In the genomic region with DNA sequence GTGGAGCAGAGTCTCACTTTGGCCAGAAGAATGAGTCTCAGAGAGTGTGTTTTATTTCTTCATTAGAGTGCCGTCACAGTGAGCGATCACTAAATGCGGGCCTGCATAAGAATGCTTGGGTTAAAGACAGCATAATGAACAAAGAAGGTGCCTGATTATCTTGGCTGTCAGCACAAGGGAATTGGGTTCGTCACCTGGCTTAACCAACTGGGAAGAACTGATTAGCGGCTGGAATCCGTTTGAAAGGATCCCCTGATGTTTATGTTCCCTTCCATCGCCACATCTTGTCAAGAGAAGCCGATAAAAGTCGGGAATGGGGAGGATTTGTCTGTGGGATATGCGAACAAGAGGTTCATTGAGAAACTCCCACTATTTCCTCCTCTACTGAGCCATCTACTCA, we compare ENCODE assay signal across 20 mouse cellular contexts.
DNase-seq lines count a peak whose midpoint lies in the region; ATAC-seq and TF ChIP-seq lines count a peak whose summit lies in the region.
"Had no signal": no experiment of that assay in that cellular context is flagged by ENCODE, and none has a peak within 500 bp of the region (broad histone marks: within the 10 kb centered on the region; RNA-seq: fewer than 3 reads in every experiment).

No protein-coding gene starts in this region.

- no peak for TF ChIP-seq POLR2A in kidney, adult 2 months (IDR thresholded peaks at IDR 0.05; ENCODE audit: low read depth, low read length)

- H3K9me3 ChIP-seq in forebrain, embryonic 10.5 days = no peaks in the 10 kb centered on the region
- no peaks in the 10 kb centered on the region for H3K9me3 ChIP-seq in forebrain, embryonic 11.5 days (ENCODE audit: control insufficient read depth, low read length)
- no peaks in the 10 kb centered on the region for H3K9me3 ChIP-seq in midbrain, embryonic 14.5 days (ENCODE audit: control insufficient read depth, low read length)
- no peaks in the 10 kb centered on the region for H3K9me3 ChIP-seq in midbrain, postnatal 0 days (ENCODE audit: low read length)
- H3K9me3 ChIP-seq in neural tube, embryonic 15.5 days (replicated peaks) = no peaks in the 10 kb centered on the region
- H3K9me3 ChIP-seq: embryonic facial prominence, embryonic 13.5 days; heart, embryonic 10.5 days; hindbrain, embryonic 15.5 days; lung, embryonic 15.5 days; midbrain, embryonic 10.5 days had no signal

- H3K9ac ChIP-seq in forebrain, embryonic 11.5 days (ENCODE audit: low read length) = no peak overlapping the region; the same call in 1 of the 2 replicates
- H3K9ac ChIP-seq in midbrain, embryonic 14.5 days (replicated peaks; ENCODE audit: low read length) = no peak overlapping the region
- H3K9ac ChIP-seq in midbrain, postnatal 0 days (replicated peaks; ENCODE audit: low read length, poor library complexity, severe bottlenecking) = no peak overlapping the region
- H3K9ac ChIP-seq in neural tube, embryonic 15.5 days (replicated peaks) = no peak overlapping the region
- H3K9ac ChIP-seq: embryonic facial prominence, embryonic 13.5 days; hindbrain, embryonic 15.5 days; liver, embryonic 14.5 days; lung, embryonic 15.5 days had no signal

- H3K27me3 ChIP-seq in forebrain, embryonic 10.5 days (ENCODE audit: poor library complexity, severe bottlenecking) = no peaks in the 10 kb centered on the region; the same call in 1 of the 2 replicates
- no peaks in the 10 kb centered on the region for H3K27me3 ChIP-seq in forebrain, embryonic 11.5 days (ENCODE audit: control insufficient read depth, insufficient read depth, low read length)
- H3K27me3 ChIP-seq in kidney, adult 2 months (replicated peaks; ENCODE audit: control insufficient read depth, insufficient read depth, low read length) = no peaks in the 10 kb centered on the region
- H3K27me3 ChIP-seq in midbrain, embryonic 14.5 days (ENCODE audit: control insufficient read depth, insufficient read depth, low read length) = no peaks in the 10 kb centered on the region
- no peaks in the 10 kb centered on the region for H3K27me3 ChIP-seq in midbrain, postnatal 0 days (ENCODE audit: insufficient read depth, low read length)
- H3K27me3 ChIP-seq in neural tube, embryonic 15.5 days (replicated peaks) = no peaks in the 10 kb centered on the region
- H3K27me3 ChIP-seq: embryonic facial prominence, embryonic 13.5 days; hindbrain, embryonic 15.5 days; lung, embryonic 15.5 days had no signal

- no peak for ATAC-seq in forebrain, embryonic 11.5 days (replicated peaks; ENCODE audit: low FRiP score)
- no peak for ATAC-seq in midbrain, embryonic 14.5 days (ENCODE audit: low FRiP score, low TSS enrichment)
- no peak for ATAC-seq in midbrain, postnatal 0 days (ENCODE audit: low FRiP score)
- peak; percentile 23; the same call in 1 of the 2 replicates for ATAC-seq in neural tube, embryonic 15.5 days (ENCODE audit: low FRiP score)
- ATAC-seq: intestine, postnatal 0 days had no signal

- peaks cover 46% of the 10 kb centered on the region for H3K36me3 ChIP-seq in forebrain, embryonic 10.5 days (replicated peaks)
- H3K36me3 ChIP-seq in forebrain, embryonic 11.5 days (ENCODE audit: control insufficient read depth, insufficient read depth, low read length) = peaks cover 3% of the 10 kb centered on the region; the same call in 1 of the 2 replicates
- no peaks in the 10 kb centered on the region for H3K36me3 ChIP-seq in kidney, adult 2 months (ENCODE audit: control insufficient read depth, insufficient read depth, low read length)
- H3K36me3 ChIP-seq in midbrain, embryonic 14.5 days (ENCODE audit: control insufficient read depth, insufficient read depth, low read length) = peaks cover 9% of the 10 kb centered on the region; the same call in 1 of the 2 replicates
- no peaks in the 10 kb centered on the region for H3K36me3 ChIP-seq in midbrain, postnatal 0 days (ENCODE audit: insufficient read depth, low read length)
- no peaks in the 10 kb centered on the region for H3K36me3 ChIP-seq in neural tube, embryonic 15.5 days
- H3K36me3 ChIP-seq: hindbrain, embryonic 15.5 days; lung, embryonic 15.5 days had no signal

- no peak for DNase-seq in forebrain, embryonic 10.5 days (ENCODE audit: extremely low spot score, low spot score)
- no peak for DNase-seq in forebrain, embryonic 11.5 days (ENCODE audit: low spot score)
- peak; percentile 14 for DNase-seq in kidney, adult 2 months
- DNase-seq in kidney, adult 18-20 months = no peak
- DNase-seq in midbrain, embryonic 14.5 days = peak; percentile 37
- DNase-seq in midbrain, postnatal 0 days (ENCODE audit: low spot score) = no peak
- DNase-seq in testis, postnatal 14 days (ENCODE audit: low spot score) = no peak
- DNase-seq: cerebellum, adult 2 months; gastrocnemius, postnatal 25 days; right cerebral cortex, postnatal 25 days had no signal

- WGBS in forebrain, embryonic 10.5 days = 5% methylated on average over 10 of the region's 10 CpGs
- WGBS in forebrain, embryonic 11.5 days = 5% methylated on average over 10 of the region's 10 CpGs
- 64% methylated on average over 10 of the region's 10 CpGs for WGBS in kidney, adult 2 months
- 5% methylated on average over 10 of the region's 10 CpGs for WGBS in midbrain, embryonic 14.5 days
- 26% methylated on average over 10 of the region's 10 CpGs for WGBS in midbrain, postnatal 0 days
- 19% methylated on average over 10 of the region's 10 CpGs for WGBS in neural tube, embryonic 15.5 days

- peak overlapping the region; percentile 26; the same call in 1 of the 2 replicates for H3K27ac ChIP-seq in forebrain, embryonic 10.5 days
- no peak overlapping the region for H3K27ac ChIP-seq in forebrain, embryonic 11.5 days (ENCODE audit: low read depth, low read length)
- H3K27ac ChIP-seq in kidney, adult 2 months (ENCODE audit: insufficient read depth, low read depth, low read length) = no peak overlapping the region
- no peak overlapping the region for H3K27ac ChIP-seq in midbrain, embryonic 14.5 days (replicated peaks; ENCODE audit: low read depth, low read length)
- H3K27ac ChIP-seq in midbrain, postnatal 0 days (ENCODE audit: low read depth, low read length) = no peak overlapping the region
- H3K27ac ChIP-seq in neural tube, embryonic 15.5 days (replicated peaks) = no peak overlapping the region
- H3K27ac ChIP-seq: heart, embryonic 10.5 days; hindbrain, embryonic 15.5 days; liver, embryonic 14.5 days; lung, embryonic 15.5 days; macrophage; midbrain, embryonic 10.5 days; stomach, postnatal 0 days had no signal

- peaks cover 68% of the 10 kb centered on the region for H3K4me1 ChIP-seq in forebrain, embryonic 10.5 days
- peaks cover 17% of the 10 kb centered on the region for H3K4me1 ChIP-seq in forebrain, embryonic 11.5 days (replicated peaks; ENCODE audit: control insufficient read depth, insufficient read depth, low read length)
- H3K4me1 ChIP-seq in kidney, adult 2 months (ENCODE audit: control insufficient read depth, insufficient read depth, low read length) = no peaks in the 10 kb centered on the region; the same call in 1 of the 2 replicates
- peaks cover 40% of the 10 kb centered on the region for H3K4me1 ChIP-seq in midbrain, embryonic 14.5 days (ENCODE audit: control insufficient read depth, insufficient read depth, low read length)
- peaks cover 11% of the 10 kb centered on the region; the same call in 1 of the 2 replicates for H3K4me1 ChIP-seq in midbrain, postnatal 0 days (ENCODE audit: insufficient read depth, low read length)
- H3K4me1 ChIP-seq in neural tube, embryonic 15.5 days = peaks cover 56% of the 10 kb centered on the region

- no peak overlapping the region for H3K4me2 ChIP-seq in forebrain, embryonic 11.5 days (ENCODE audit: low read depth, low read length, severe bottlenecking)
- H3K4me2 ChIP-seq in midbrain, embryonic 14.5 days (ENCODE audit: low read length) = no peak overlapping the region
- no peak overlapping the region for H3K4me2 ChIP-seq in midbrain, postnatal 0 days (ENCODE audit: low read depth, low read length, poor library complexity, severe bottlenecking)
- H3K4me2 ChIP-seq in neural tube, embryonic 15.5 days = no peak overlapping the region
- H3K4me2 ChIP-seq: embryonic facial prominence, embryonic 13.5 days; hindbrain, embryonic 15.5 days; lung, embryonic 15.5 days had no signal

- no peak for TF ChIP-seq CTCF in kidney, adult 2 months (conservative IDR thresholded peaks at IDR 0.05; ENCODE audit: insufficient read depth, insufficient read length, low read depth, low read length)
- TF ChIP-seq CTCF in midbrain, postnatal 0 days (IDR thresholded peaks at IDR 0.05) = no peak

- H3K4me3 ChIP-seq in forebrain, embryonic 10.5 days = peak overlapping the region; percentile 7; the same call in 1 of the 2 replicates
- H3K4me3 ChIP-seq in forebrain, embryonic 11.5 days (ENCODE audit: low read depth, low read length) = no peak overlapping the region
- H3K4me3 ChIP-seq in kidney, adult 2 months (ENCODE audit: insufficient read depth, low read depth, low read length) = no peak overlapping the region
- no peak overlapping the region for H3K4me3 ChIP-seq in midbrain, embryonic 14.5 days (replicated peaks; ENCODE audit: low read depth, low read length)
- H3K4me3 ChIP-seq in midbrain, postnatal 0 days (ENCODE audit: low read depth, low read length) = no peak overlapping the region
- H3K4me3 ChIP-seq in neural tube, embryonic 15.5 days (replicated peaks) = no peak overlapping the region
- H3K4me3 ChIP-seq: embryonic facial prominence, embryonic 13.5 days; heart, embryonic 10.5 days; hindbrain, embryonic 15.5 days; lung, embryonic 15.5 days; midbrain, embryonic 10.5 days had no signal

Comparison
In these comparisons a context has a peak if more than half of its experiments do, and no peak if none do; other contexts are left out.
1. DNase-seq: peak in kidney, adult 2 months (single experiment) and midbrain, embryonic 14.5 days (single experiment); none in forebrain, embryonic 10.5 days (single experiment), forebrain, embryonic 11.5 days (single experiment), kidney, adult 18-20 months (single experiment), midbrain, postnatal 0 days (single experiment) and testis, postnatal 14 days (single experiment).